Mouse (Mus musculus): ENCODE data around the gene Kbtbd8. TPM values are rescaled to one million over a fixed set of nuclear protein-coding genes. Genes with fewer than 3 reads are reported as not detected.

Gene Kbtbd8
- 1 to 10 TPM in 13 of 26 experiments, under 1 TPM in 12, not detected in 1; 0.25 to 3.7 (median 1.0) TPM for total RNA-seq (2018; cell fraction: chromatin; rRNA removed)
- 1 to 10 TPM in 11 of 26 experiments, under 1 TPM in 15; 0.43 to 1.4 (median 0.99) TPM for total RNA-seq (2018; cell fraction: cytosol; rRNA removed)
- 1 to 10 TPM in 12 of 26 experiments, under 1 TPM in 14; 0.24 to 9.3 (median 0.92) TPM for total RNA-seq (2018; cell fraction: nucleus; rRNA removed)
- 0.68 to 1.7 TPM (median 0.76 TPM) in 3 replicates for polyA plus RNA-seq (2018)

GRCm38 (mm10) chr6:95116946-95117345 is at the start of gene Kbtbd8:
Kbtbd8 (plus strand) TSS chr6:95117240.
- WGBS (ENCODE audit: missing documents) = 41% methylated on average over 12 of the region's 13 CpGs
- no peaks in the 10 kb centered on the region for H3K79me2 ChIP-seq (ENCODE audit: inconsistent target)
- no peaks in the 10 kb centered on the region for H3K36me3 ChIP-seq (ENCODE audit: inconsistent target)
- H3K27ac ChIP-seq = no peak within 1 kb of the TSS
- H3K4me3 ChIP-seq (ENCODE audit: inconsistent target) = peak within 1 kb of the TSS; percentile 5; the same call in 1 of the 2 replicates

- Histone ChIP-seq H3K79me2 (ENCODE audit: inconsistent target) (no peaks in the 10 kb centered on the region), H3K4me3 (ENCODE audit: inconsistent target) (no peak overlapping the region), H3K36me3 (ENCODE audit: inconsistent target) (no peaks in the 10 kb centered on the region), H3K27ac (no peak overlapping the region)
- 88% methylated on average over 10 of the region's 10 CpGs for WGBS (ENCODE audit: missing documents)
Measured at GRCm38 (mm10) chr6:95069753-95070152, 47.3 kb upstream of the Kbtbd8 start.

GRCm38 (mm10) chr6:95085276-95085675 is 31.8 kb upstream of the Kbtbd8 start:
- H3K4me3 ChIP-seq (ENCODE audit: inconsistent target) = no peak overlapping the region
- 92% methylated on average over 1 of the region's 1 CpGs for WGBS (ENCODE audit: missing documents)
- no peaks in the 10 kb centered on the region for H3K79me2 ChIP-seq (ENCODE audit: inconsistent target)
- H3K36me3 ChIP-seq (ENCODE audit: inconsistent target) = no peaks in the 10 kb centered on the region
- no peak overlapping the region for H3K27ac ChIP-seq

GRCm38 (mm10) chr6:95087154-95087846 is 29.7 kb upstream of the Kbtbd8 start:
- 89% methylated on average over 6 of the region's 6 CpGs for whole genome bisulfite sequencing (ENCODE audit: missing documents)
- Histone ChIP-seq H3K27ac (no peak overlapping the region), H3K36me3 (ENCODE audit: inconsistent target) (no peaks in the 10 kb centered on the region), H3K79me2 (ENCODE audit: inconsistent target) (no peaks in the 10 kb centered on the region), H3K4me3 (ENCODE audit: inconsistent target) (no peak overlapping the region)

GRCm38 (mm10) chr6:95088075-95088474 is 29.0 kb upstream of the Kbtbd8 start:
- no peak overlapping the region for H3K4me3 ChIP-seq (ENCODE audit: inconsistent target)
- no peaks in the 10 kb centered on the region for H3K36me3 ChIP-seq (ENCODE audit: inconsistent target)
- H3K27ac ChIP-seq = no peak overlapping the region
- no peaks in the 10 kb centered on the region for H3K79me2 ChIP-seq (ENCODE audit: inconsistent target)
- WGBS (ENCODE audit: missing documents) = 45% methylated on average over 4 of the region's 4 CpGs

GRCm38 (mm10) chr6:95094695-95095094 is 22.3 kb upstream of the Kbtbd8 start:
- Histone ChIP-seq H3K27ac (no peak overlapping the region), H3K79me2 (ENCODE audit: inconsistent target) (no peaks in the 10 kb centered on the region), H3K36me3 (ENCODE audit: inconsistent target) (no peaks in the 10 kb centered on the region), H3K4me3 (ENCODE audit: inconsistent target) (no peak overlapping the region)
- 63% methylated on average over 2 of the region's 2 CpGs for WGBS (ENCODE audit: missing documents)

GRCm38 (mm10) chr6:95098366-95099109 is 18.5 kb upstream of the Kbtbd8 start:
- Histone ChIP-seq H3K36me3 (ENCODE audit: inconsistent target) (no peaks in the 10 kb centered on the region), H3K4me3 (ENCODE audit: inconsistent target) (no peak overlapping the region), H3K79me2 (ENCODE audit: inconsistent target) (no peaks in the 10 kb centered on the region), H3K27ac (no peak overlapping the region)
- 19% methylated on average over 21 of the region's 21 CpGs for WGBS (ENCODE audit: missing documents)

- H3K79me2 ChIP-seq (ENCODE audit: inconsistent target) = no peaks in the 10 kb centered on the region
- no peak overlapping the region for H3K4me3 ChIP-seq (ENCODE audit: inconsistent target)
- no peak overlapping the region for H3K27ac ChIP-seq
- WGBS (ENCODE audit: missing documents) = 71% methylated on average over 3 of the region's 3 CpGs
- no peaks in the 10 kb centered on the region for H3K36me3 ChIP-seq (ENCODE audit: inconsistent target)
Measured at GRCm38 (mm10) chr6:95103706-95104105, 13.3 kb upstream of the Kbtbd8 start.

GRCm38 (mm10) chr6:95108437-95108836 is 8.6 kb upstream of the Kbtbd8 start:
- no peak overlapping the region for H3K27ac ChIP-seq
- H3K4me3 ChIP-seq (ENCODE audit: inconsistent target) = no peak overlapping the region
- H3K36me3 ChIP-seq (ENCODE audit: inconsistent target) = no peaks in the 10 kb centered on the region
- H3K79me2 ChIP-seq (ENCODE audit: inconsistent target) = no peaks in the 10 kb centered on the region

GRCm38 (mm10) chr6:95109691-95110450 is 7.2 kb upstream of the Kbtbd8 start:
- Histone ChIP-seq H3K27ac (no peak overlapping the region), H3K79me2 (ENCODE audit: inconsistent target) (no peaks in the 10 kb centered on the region), H3K36me3 (ENCODE audit: inconsistent target) (no peaks in the 10 kb centered on the region), H3K4me3 (ENCODE audit: inconsistent target) (no peak overlapping the region)
- WGBS (ENCODE audit: missing documents) = 89% methylated on average over 6 of the region's 6 CpGs

GRCm38 (mm10) chr6:95112015-95112414 is 5.0 kb upstream of the Kbtbd8 start:
- Histone ChIP-seq H3K27ac (no peak overlapping the region), H3K36me3 (ENCODE audit: inconsistent target) (no peaks in the 10 kb centered on the region), H3K4me3 (ENCODE audit: inconsistent target) (no peak overlapping the region), H3K79me2 (ENCODE audit: inconsistent target) (no peaks in the 10 kb centered on the region)
- 77% methylated on average over 5 of the region's 5 CpGs for WGBS (ENCODE audit: missing documents)

- Histone ChIP-seq H3K79me2 (ENCODE audit: inconsistent target) (no peaks in the 10 kb centered on the region), H3K4me3 (ENCODE audit: inconsistent target) (no peak overlapping the region), H3K27ac (no peak overlapping the region), H3K36me3 (ENCODE audit: inconsistent target) (no peaks in the 10 kb centered on the region)
- 84% methylated on average over 8 of the region's 8 CpGs for WGBS (ENCODE audit: missing documents)
Measured at GRCm38 (mm10) chr6:95116513-95116912, 527 bp upstream of the Kbtbd8 start.

- WGBS (ENCODE audit: missing documents) = 1% methylated on average over 83 of the region's 103 CpGs
- peak overlapping the region; percentile 30 for H3K4me3 ChIP-seq (ENCODE audit: inconsistent target)
- no peaks in the 10 kb centered on the region for H3K79me2 ChIP-seq (ENCODE audit: inconsistent target)
- H3K27ac ChIP-seq = no peak overlapping the region
- no peaks in the 10 kb centered on the region for H3K36me3 ChIP-seq (ENCODE audit: inconsistent target)
Measured at GRCm38 (mm10) chr6:95117614-95118541, 838 bp downstream of the Kbtbd8 start.

- WGBS (ENCODE audit: missing documents) = 94% methylated on average over 3 of the region's 3 CpGs
- H3K79me2 ChIP-seq (ENCODE audit: inconsistent target) = no peaks in the 10 kb centered on the region
- H3K27ac ChIP-seq = no peak overlapping the region
- H3K4me3 ChIP-seq (ENCODE audit: inconsistent target) = no peak overlapping the region
- no peaks in the 10 kb centered on the region for H3K36me3 ChIP-seq (ENCODE audit: inconsistent target)
Measured at GRCm38 (mm10) chr6:95119389-95119788, 2.3 kb downstream of the Kbtbd8 start.

Data from macrophage (primary cell).